In genomic region chr1:191068377-191068776, GRCm38 (mm10) we compare ENCODE assay signal across 13 mouse cellular contexts. TPM values are rescaled to one million over a fixed set of nuclear protein-coding genes. Genes with fewer than 3 reads are reported as not detected.
DNase-seq lines count a peak whose midpoint lies in the region; ATAC-seq and TF ChIP-seq lines count a peak whose summit lies in the region.
"Had no signal": no experiment of that assay in that cellular context is flagged by ENCODE, and none has a peak within 500 bp of the region (broad histone marks: within the 10 kb centered on the region; RNA-seq: fewer than 3 reads in every experiment).

No protein-coding gene starts in this region.

- ATAC-seq in liver, postnatal 0 days, result no peak
- ATAC-seq in liver, embryonic 12.5 days, result no peak
- no peak for ATAC-seq in Patski

- TF ChIP-seq CTCF in gastrocnemius, adult 2 months (IDR thresholded peaks at IDR 0.05), result 0 out of 2 replicates have a peak, but pooled peaks have one; percentile 14
- TF ChIP-seq CTCF in liver, postnatal 0 days (IDR thresholded peaks at IDR 0.05; ENCODE audit: low read depth), result peak; percentile 51
- TF ChIP-seq CTCF in Patski (IDR thresholded peaks at IDR 0.05), result peak; percentile 60

- no peak for DNase-seq in gastrocnemius, adult 2 months
- no peak for DNase-seq in gastrocnemius, adult 8-10 months (ENCODE audit: low spot score in 2 of 2)
- no peak for DNase-seq in liver, postnatal 0 days
- no peak for DNase-seq in Patski (ENCODE audit: low read depth, low spot score)
- DNase-seq in retina, embryonic 14.5 days (ENCODE audit: low spot score), result peak; percentile 45
- no peak for DNase-seq in layer of hippocampus, postnatal 36 days
- no peak for DNase-seq in urinary bladder, postnatal 25 days (ENCODE audit: low spot score)
- DNase-seq: heart, postnatal 10 days had no signal

- intact Hi-C loops in gastrocnemius, adult 2 months (cut with DNase I), result no loop called here

- WGBS in liver, postnatal 0 days (ENCODE audit: insufficient replicate concordance), result 82% methylated on average over 5 of the region's 5 CpGs
- WGBS in liver, embryonic 12.5 days (ENCODE audit: insufficient replicate concordance), result 88% methylated on average over 5 of the region's 5 CpGs

- in situ Hi-C loops in Patski (cut with MboI; ENCODE audit: low pct_unique_long_range_greater_than_20kb), result no loop called here

- no peaks in the 10 kb centered on the region for H3K27me3 ChIP-seq in liver, postnatal 0 days (ENCODE audit: insufficient read depth, low read length)
- no peaks in the 10 kb centered on the region for H3K27me3 ChIP-seq in liver, embryonic 12.5 days (replicated peaks)
- H3K27me3 ChIP-seq in Patski, result no peaks in the 10 kb centered on the region
- H3K27me3 ChIP-seq: embryonic facial prominence, embryonic 15.5 days had no signal

- POLR2A ChIA-PET in Patski (lab: Charles Lee), result no interaction called here

- CTCF ChIA-PET in Patski (lab: Charles Lee), result interaction anchor here (0.8 to 1.2 kb wide), 6 partner anchors 9 to 232 kb away, joined by 3 to 4 read pairs (median 3); no protein-coding TSS in a partner anchor

- TF ChIP-seq EP300 in liver, postnatal 0 days (IDR thresholded peaks at IDR 0.05; ENCODE audit: low read depth), result no peak

- H3K36me3 ChIP-seq in liver, postnatal 0 days (replicated peaks; ENCODE audit: insufficient read depth, low read length), result peaks cover 54% of the 10 kb centered on the region
- peaks cover 89% of the 10 kb centered on the region for H3K36me3 ChIP-seq in liver, embryonic 12.5 days

- H3K4me3 ChIP-seq in gastrocnemius, adult 2 months, result no peak overlapping the region
- H3K4me3 ChIP-seq in liver, postnatal 0 days (ENCODE audit: low read depth, low read length), result no peak overlapping the region
- no peak overlapping the region for H3K4me3 ChIP-seq in liver, embryonic 12.5 days
- H3K4me3 ChIP-seq: embryonic facial prominence, embryonic 15.5 days had no signal

- H3K9ac ChIP-seq in liver, postnatal 0 days (replicated peaks), result no peak overlapping the region
- no peak overlapping the region for H3K9ac ChIP-seq in liver, embryonic 12.5 days
- H3K9ac ChIP-seq: embryonic facial prominence, embryonic 15.5 days had no signal

- H3K9me3 ChIP-seq in liver, postnatal 0 days (ENCODE audit: low read length), result no peaks in the 10 kb centered on the region
- H3K9me3 ChIP-seq in liver, embryonic 12.5 days (replicated peaks), result no peaks in the 10 kb centered on the region
- H3K9me3 ChIP-seq: embryonic facial prominence, embryonic 15.5 days had no signal

- peaks cover 20% of the 10 kb centered on the region for H3K4me1 ChIP-seq in liver, postnatal 0 days (ENCODE audit: insufficient read depth)
- peaks cover 29% of the 10 kb centered on the region for H3K4me1 ChIP-seq in liver, embryonic 12.5 days

- no peak overlapping the region for H3K27ac ChIP-seq in gastrocnemius, adult 2 months
- H3K27ac ChIP-seq in liver, postnatal 0 days (ENCODE audit: low read depth), result no peak overlapping the region
- H3K27ac ChIP-seq in liver, embryonic 12.5 days, result no peak overlapping the region
- H3K27ac ChIP-seq: embryonic facial prominence, embryonic 15.5 days had no signal

- H3K4me2 ChIP-seq in liver, postnatal 0 days (ENCODE audit: low read depth, low read length), result no peak overlapping the region
- no peak overlapping the region for H3K4me2 ChIP-seq in liver, embryonic 12.5 days
- H3K4me2 ChIP-seq: embryonic facial prominence, embryonic 15.5 days had no signal

RNA-seq across cellular contexts. Expression of gene Nsl1, which starts 5.6 kb away (rescaled TPM):
- total RNA-seq in gastrocnemius, adult 2 months (2021), result under 1 TPM; 0.05 to 0.08 TPM
- under 1 TPM; 0.12 to 0.70 (median 0.32) TPM for total RNA-seq in gastrocnemius, adult 8-10 months (2022)
- 5.2 and 5.7 TPM in 2 replicates for polyA plus RNA-seq in liver, postnatal 0 days (2015; fragmentation: Nextera tagmentation; extraction: Ambion mirVana)
- 22.0 and 24.2 TPM in 2 replicates for polyA plus RNA-seq in liver, embryonic 12.5 days (2016; fragmentation: Nextera tagmentation; extraction: Ambion mirVana)
- polyA plus RNA-seq in Patski (2021), result 7.1 TPM
- under 1 TPM; 0.61 to 0.82 TPM for total RNA-seq in layer of hippocampus, postnatal 36 days (2021)

RNA-seq across cellular contexts. Expression of gene Tatdn3, which starts 5.6 kb away (rescaled TPM):
- 10 to 100 TPM; 14.4 to 15.2 TPM for total RNA-seq in gastrocnemius, adult 2 months (2021)
- total RNA-seq in gastrocnemius, adult 8-10 months (2022), result 10 to 100 TPM in 3 of 4 experiments, 1 to 10 TPM in 1; 9.9 to 16.6 (median 13.7) TPM
- polyA plus RNA-seq in liver, postnatal 0 days (2015; fragmentation: Nextera tagmentation; extraction: Ambion mirVana), result 6.0 and 6.5 TPM in 2 replicates
- polyA plus RNA-seq in liver, embryonic 12.5 days (2016; fragmentation: Nextera tagmentation; extraction: Ambion mirVana), result 8.9 and 9.8 TPM in 2 replicates
- 18.7 TPM for polyA plus RNA-seq in Patski (2021)
- total RNA-seq in layer of hippocampus, postnatal 36 days (2021), result 10 to 100 TPM; 40.4 to 42.4 TPM

RNA-seq across cellular contexts. Expression of gene Batf3, which starts 29.3 kb away (rescaled TPM):
- total RNA-seq in gastrocnemius, adult 2 months (2021), result under 1 TPM in 1 of 2 experiments, not detected in 1; 0.38 TPM
- not detected for total RNA-seq in gastrocnemius, adult 8-10 months (2022)
- polyA plus RNA-seq in liver, postnatal 0 days (2015; fragmentation: Nextera tagmentation; extraction: Ambion mirVana), result 1.6 and 2.2 TPM in 2 replicates
- polyA plus RNA-seq in liver, embryonic 12.5 days (2016; fragmentation: Nextera tagmentation; extraction: Ambion mirVana), result 2.6 and 3.7 TPM in 2 replicates
- polyA plus RNA-seq in Patski (2021), result 2.9 TPM
- 1 to 10 TPM in 1 of 2 experiments, under 1 TPM in 1; 0.51 to 2.3 TPM for total RNA-seq in layer of hippocampus, postnatal 36 days (2021)

RNA-seq across cellular contexts. Expression of gene Spata45, which starts 31.9 kb away (rescaled TPM):
- not detected for total RNA-seq in gastrocnemius, adult 2 months (2021)
- total RNA-seq in gastrocnemius, adult 8-10 months (2022), result not detected
- 0.49 TPM in 1 of 2 replicates, not detected in the other for polyA plus RNA-seq in liver, postnatal 0 days (2015; fragmentation: Nextera tagmentation; extraction: Ambion mirVana)
- polyA plus RNA-seq in liver, embryonic 12.5 days (2016; fragmentation: Nextera tagmentation; extraction: Ambion mirVana), result not detected in 2 replicates
- polyA plus RNA-seq in Patski (2021), result not detected
- total RNA-seq in layer of hippocampus, postnatal 36 days (2021), result not detected
- total RNA-seq: heart, postnatal 10 days; layer of hippocampus, adult 8-10 months had no signal
- polyA plus RNA-seq: embryonic facial prominence, embryonic 15.5 days; liver, embryonic 16.5 days; stomach, embryonic 16.5 days had no signal

RNA-seq across cellular contexts. Expression of gene Flvcr1, which starts 42.4 kb away (rescaled TPM):
- 10 to 100 TPM; 13.0 to 16.2 TPM for total RNA-seq in gastrocnemius, adult 2 months (2021)
- total RNA-seq in gastrocnemius, adult 8-10 months (2022), result 10 to 100 TPM in 2 of 4 experiments, 1 to 10 TPM in 2; 8.3 to 17.1 (median 10.4) TPM
- 2.6 and 3.0 TPM in 2 replicates for polyA plus RNA-seq in liver, postnatal 0 days (2015; fragmentation: Nextera tagmentation; extraction: Ambion mirVana)
- 7.5 and 7.6 TPM in 2 replicates for polyA plus RNA-seq in liver, embryonic 12.5 days (2016; fragmentation: Nextera tagmentation; extraction: Ambion mirVana)
- 20.0 TPM for polyA plus RNA-seq in Patski (2021)
- 10 to 100 TPM; 17.3 to 19.6 TPM for total RNA-seq in layer of hippocampus, postnatal 36 days (2021)
